Mouse (Mus musculus) CH12.LX (cell line): ENCODE measurements around the gene Nr2e3. TPM values are rescaled to one million over a fixed set of nuclear protein-coding genes. Genes with fewer than 3 reads are reported as not detected.
A peak's percentile ranks its signal among the peaks of the same experiment; 100 is the strongest.

Source experiments
- DNase-seq: peaks from one replicate; pipeline ENCODE4 v3.0.0-alpha.2; 2013; ENCODE audit errors: extremely low read depth
- H3K27ac ChIP-seq: 2 replicates; pipeline ENCODE4 v1.5.1; 2012; ENCODE audit warnings: low read depth, mild to moderate bottlenecking, control low read depth, moderate library complexity; ENCODE audit not compliant: insufficient read depth
- H3K27me3 ChIP-seq: replicated peaks from 2 replicates; pipeline ENCODE3; 2012; ENCODE audit warnings: inconsistent platforms
- H3K36me3 ChIP-seq, 2 experiments: replicated peaks in 1 of 2; 2 replicates each; pipeline versions ENCODE3 to v1.6.1; 2012; ENCODE audit warnings: inconsistent platforms in 1 of 2, low read length in 1 of 2, mild to moderate bottlenecking in 1 of 2, mixed read lengths in 1 of 2, moderate library complexity in 1 of 2; ENCODE audit not compliant: control insufficient read depth in 1 of 2, insufficient read depth in 1 of 2
- H3K4me1 ChIP-seq, 2 experiments: 2 replicates each; pipeline ENCODE4 v1.6.1; 2012; ENCODE audit warnings: inconsistent platforms in 1 of 2, moderate library complexity in 1 of 2; ENCODE audit not compliant: insufficient read depth in 2 of 2, control insufficient read depth in 1 of 2
- H3K4me2 ChIP-seq: 2 replicates; pipeline ENCODE4 v1.6.1; 2012; ENCODE audit warnings: low read depth, mild to moderate bottlenecking, control low read depth; ENCODE audit not compliant: poor library complexity, insufficient read depth, severe bottlenecking
- H3K4me3 ChIP-seq, 3 experiments: fragments of 150-350 bp in 1 of 3; sonication (generic) in 1 of 3; replicated peaks in 1 of 3; 2 replicates each; pipeline versions ENCODE3 to v1.5.1; 2011 to 2012; ENCODE audit warnings: low read depth in 2 of 3, low read length in 2 of 3, mild to moderate bottlenecking in 2 of 3, moderate library complexity in 2 of 3, control low read depth in 1 of 3, improper control_type of control experiment in 1 of 3, inconsistent platforms in 1 of 3, mixed read lengths in 1 of 3; ENCODE audit not compliant: poor library complexity in 1 of 3
- H3K79me2 ChIP-seq: replicated peaks from 2 replicates; pipeline ENCODE4 v1.6.1; 2012; ENCODE audit warnings: mild to moderate bottlenecking, moderate library complexity; ENCODE audit not compliant: control insufficient read depth, poor library complexity, insufficient read depth, severe bottlenecking; ENCODE audit errors: extremely low read depth
- H3K9ac ChIP-seq: 2 replicates; pipeline ENCODE4 v1.6.1; 2012; ENCODE audit warnings: low read depth, mild to moderate bottlenecking, control low read depth, moderate library complexity; ENCODE audit not compliant: insufficient read depth
- H3K9me3 ChIP-seq: replicated peaks from 2 replicates; pipeline ENCODE3; 2012; ENCODE audit warnings: low read length, inconsistent platforms, mixed read lengths
- CTCF ChIP-seq, 2 experiments: IDR thresholded peaks in 1 of 2; conservative IDR thresholded peaks in 1 of 2; 2 replicates each; pipeline ENCODE4 v1.5.1; 2011 to 2012; ENCODE audit warnings: low read depth in 2 of 2, low read length in 2 of 2, improper control_type of control experiment in 1 of 2, inconsistent platforms in 1 of 2, mild to moderate bottlenecking in 1 of 2, moderate library complexity in 1 of 2
- E2F4 ChIP-seq: IDR thresholded peaks from 2 replicates; pipeline ENCODE4 v1.6.1; 2011; ENCODE audit warnings: low read depth, low read length, improper control_type of control experiment; ENCODE audit not compliant: insufficient replicate concordance
- ETS1 ChIP-seq: conservative IDR thresholded peaks from 2 replicates; pipeline ENCODE4 v1.6.1; 2012; ENCODE audit warnings: low read depth, mild to moderate bottlenecking, inconsistent platforms, low read length, improper control_type of control experiment, moderate library complexity
- HCFC1 ChIP-seq: IDR thresholded peaks from 2 replicates; pipeline ENCODE4 v1.6.1; 2012; ENCODE audit warnings: low read depth, mild to moderate bottlenecking, inconsistent platforms, low read length, improper control_type of control experiment
- JUN ChIP-seq: IDR thresholded peaks from 2 replicates; pipeline ENCODE4 v1.6.1; 2011; ENCODE audit warnings: low read depth, mild to moderate bottlenecking, low read length, improper control_type of control experiment, moderate library complexity; ENCODE audit not compliant: insufficient read depth
- JUND ChIP-seq: conservative IDR thresholded peaks from 2 replicates; pipeline ENCODE4 v1.6.1; 2011; ENCODE audit warnings: low read depth, low read length, improper control_type of control experiment
- KAT2A ChIP-seq: IDR thresholded peaks from 2 replicates; pipeline ENCODE4 v1.6.1; 2012; ENCODE audit warnings: low read length, improper control_type of control experiment, inconsistent platforms; ENCODE audit not compliant: insufficient replicate concordance
- MEF2A ChIP-seq: IDR thresholded peaks from 2 replicates; pipeline ENCODE4 v1.6.1; 2014; ENCODE audit warnings: low read depth, mild to moderate bottlenecking, inconsistent platforms, low read length, improper control_type of control experiment, borderline replicate concordance
- MYC ChIP-seq: IDR thresholded peaks from 2 replicates; pipeline ENCODE4 v1.6.1; 2011; ENCODE audit warnings: low read depth, mild to moderate bottlenecking, improper control_type of control experiment, low read length
- NELFE ChIP-seq: IDR thresholded peaks from 2 replicates; pipeline ENCODE4 v1.6.1; 2011; ENCODE audit warnings: low read depth, low read length, improper control_type of control experiment
- NRF1 ChIP-seq: IDR thresholded peaks from 2 replicates; pipeline ENCODE4 v1.6.1; 2014; ENCODE audit warnings: low read depth, mild to moderate bottlenecking, inconsistent platforms, low read length, improper control_type of control experiment, moderate library complexity
- PAX5 ChIP-seq: IDR thresholded peaks from 2 replicates; pipeline ENCODE4 v1.6.1; 2012; ENCODE audit warnings: low read length, inconsistent platforms, mixed read lengths
- POLR2A ChIP-seq: IDR thresholded peaks from 2 replicates; pipeline ENCODE4 v1.6.1; 2011; ENCODE audit warnings: low read depth, mild to moderate bottlenecking, improper control_type of control experiment, low read length
- RAD21 ChIP-seq: IDR thresholded peaks from 2 replicates; pipeline ENCODE4 v1.6.1; 2011; ENCODE audit warnings: low read depth, mild to moderate bottlenecking, low read length, improper control_type of control experiment, moderate library complexity
- RCOR1 ChIP-seq: conservative IDR thresholded peaks from 2 replicates; pipeline ENCODE4 v1.6.1; 2012; ENCODE audit warnings: low read depth, mild to moderate bottlenecking, inconsistent platforms, low read length, improper control_type of control experiment
- USF2 ChIP-seq: conservative IDR thresholded peaks from 2 replicates; pipeline ENCODE4 v1.6.1; 2011; ENCODE audit warnings: low read depth, low read length, improper control_type of control experiment
- dilution Hi-C: fragments of 300-500 bp; cut with MboI; formaldehyde crosslinking; loops from 2 replicates; pipeline ENCODE4 v1.14.3; 2020; ENCODE audit warnings: low sequenced_read_pairs; ENCODE audit not compliant: extremely low pct_unique_long_range_greater_than_20kb, extremely low pct_ligation_motif_present
- in situ Hi-C: fragments of 300-500 bp; cut with MboI; formaldehyde crosslinking; loops from 3 replicates; pipeline ENCODE4 v1.14.3; 2019; ENCODE audit warnings: low sequenced_read_pairs, low pct_ligation_motif_present, low pct_unique_long_range_greater_than_20kb, mixed read lengths
- polyA plus RNA-seq: library from polyadenylated mRNA; unstranded; fragments of >175 nt; gene quantifications from 2 replicates; pipeline ENCODE4 v1.2.1, GENCODE M21; 2012; ENCODE audit warnings: low read depth; ENCODE audit not compliant: insufficient read length
- total RNA-seq, 2 experiments: library from RNA; depleted of rRNA; stranded (reverse); fragments of 300-350 nt in 1 of 2; fragments of >200 nt in 1 of 2; gene quantifications; 2 replicates each; pipeline ENCODE4 v1.2.3; 2012 to 2014

The Nr2e3 gene
- total and polyA plus RNA-seq, 3 experiments: 0.13 TPM; not detected in 2

- no peak overlapping the region for H3K9ac ChIP-seq
- 0 out of 2 replicates have a peak, but pooled peaks have one; percentile 14 for TF ChIP-seq ETS1
- TF ChIP-seq KAT2A: no peak
- H3K36me3 ChIP-seq: no peaks in the 10 kb centered on the region
- H3K4me2 ChIP-seq: no peak overlapping the region
- DNase-seq: no peak
- no peaks in the 10 kb centered on the region for H3K9me3 ChIP-seq
- H3K27me3 ChIP-seq: no peaks in the 10 kb centered on the region
- in situ Hi-C loops: no loop called here
- H3K4me3 ChIP-seq: no peak overlapping the region
- no peaks in the 10 kb centered on the region for H3K79me2 ChIP-seq
- H3K27ac ChIP-seq: no peak overlapping the region
- peaks cover 4 to 35% of the 10 kb centered on the region in 2 experiments; a peak in 3 of 4 replicates for H3K4me1 ChIP-seq
- dilution Hi-C loops: no loop called here
Observed at GRCm38 (mm10) chr9:59952515-59953070, 7.9 kb downstream of the Nr2e3 start.

GRCm38 (mm10) chr9:59951943-59952342, 8.5 kb downstream of the Nr2e3 start:
- H3K36me3 ChIP-seq: no peaks in the 10 kb centered on the region
- TF ChIP-seq JUND (no peak), NELFE (no peak), KAT2A (no peak), HCFC1 (no peak), CTCF (conservative IDR thresholded peaks at IDR 0.05 in 1 of 2, IDR thresholded peaks at IDR 0.05 in 1 of 2; ENCODE audit: low read depth in 2 of 2, low read length in 2 of 2) (no peak), ETS1 (no peak), NRF1 (no peak), JUN (no peak), USF2 (no peak), POLR2A (no peak), MYC (no peak), E2F4 (no peak), PAX5 (no peak), RAD21 (no peak), RCOR1 (no peak), MEF2A (no peak)
- DNase-seq: no peak
- H3K27me3 ChIP-seq: no peaks in the 10 kb centered on the region
- H3K4me3 ChIP-seq: no peak overlapping the region
- H3K9ac ChIP-seq: no peak overlapping the region
- H3K9me3 ChIP-seq: no peaks in the 10 kb centered on the region
- dilution Hi-C loops (no loop called here), in situ Hi-C loops (no loop called here)
- peaks cover 4 to 35% of the 10 kb centered on the region in 2 experiments; a peak in 3 of 4 replicates for H3K4me1 ChIP-seq
- H3K4me2 ChIP-seq: no peak overlapping the region
- H3K27ac ChIP-seq: no peak overlapping the region
- no peaks in the 10 kb centered on the region for H3K79me2 ChIP-seq
